Mouse (Mus musculus): ENCODE measurements around the gene Senp6.

DNA sequence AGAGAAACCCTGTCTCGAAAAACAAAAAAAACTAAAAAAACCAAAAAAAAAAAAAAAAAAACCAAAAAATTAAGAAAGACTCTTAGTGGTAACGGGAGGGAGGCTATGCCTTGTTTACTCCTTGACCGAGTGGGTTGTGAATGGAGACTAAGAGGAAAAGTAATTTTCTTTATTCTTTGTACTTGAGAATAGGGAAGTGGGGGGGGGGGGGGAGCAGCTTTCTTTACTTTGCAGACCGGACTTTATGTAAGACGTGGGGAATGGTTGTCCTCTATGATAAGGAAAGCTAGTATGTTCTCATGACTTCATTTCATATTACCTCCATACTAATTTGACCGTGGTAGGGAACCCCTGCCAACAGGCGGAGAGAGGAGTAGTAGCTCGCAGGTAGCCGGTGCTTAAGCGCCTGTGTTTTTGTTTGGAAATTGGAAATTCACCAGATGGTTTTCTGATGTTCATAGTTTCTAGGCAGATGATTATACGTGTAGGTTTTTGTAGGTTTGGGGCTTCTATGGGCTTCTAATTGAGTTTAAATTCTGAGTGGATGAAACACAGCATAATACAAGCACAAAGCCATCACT lies 2.1 kb downstream of the Senp6 start:
- TF ChIP-seq CTCF (IDR thresholded peaks at IDR 0.05; ENCODE audit: insufficient read depth, low read depth, low read length) = no peak
- TF ChIP-seq POLR2A (IDR thresholded peaks at IDR 0.05; ENCODE audit: insufficient read depth, low read depth, low read length) = no peak

Measured in olfactory bulb, adult 2 months (tissue).